Comparison of ENCODE assay signal across 8 mouse cellular contexts in genomic region chr6:57825259-57825715, GRCm38 (mm10). TPM values are rescaled to one million over a fixed set of nuclear protein-coding genes. Genes with fewer than 3 reads are reported as not detected.
DNase-seq lines count a peak whose midpoint lies in the region; ATAC-seq and TF ChIP-seq lines count a peak whose summit lies in the region.

No protein-coding gene starts in this region.

- peak overlapping the region; percentile 81 for H3K4me3 ChIP-seq in heart, embryonic 15.5 days
- peak overlapping the region; percentile 71 for H3K4me3 ChIP-seq in bone marrow, adult 2 months (replicated peaks; ENCODE audit: control insufficient read depth, low read depth, low read length)
- peak overlapping the region; percentile 76 for H3K4me3 ChIP-seq in hindbrain, embryonic 13.5 days
- peak overlapping the region; percentile 89 for H3K4me3 ChIP-seq in midbrain, embryonic 12.5 days

- H3K4me1 ChIP-seq in heart, embryonic 15.5 days (replicated peaks), result peaks cover 3% of the 10 kb centered on the region
- H3K4me1 ChIP-seq in bone marrow, adult 2 months (ENCODE audit: control insufficient read depth, insufficient read depth, low read length), result no peaks in the 10 kb centered on the region; the same call in 1 of the 2 replicates
- peaks cover 22% of the 10 kb centered on the region for H3K4me1 ChIP-seq in hindbrain, embryonic 13.5 days (replicated peaks)
- H3K4me1 ChIP-seq in midbrain, embryonic 12.5 days, result peaks cover 16% of the 10 kb centered on the region

- H3K4me2 ChIP-seq in heart, embryonic 15.5 days, result peak overlapping the region; percentile 70
- peak overlapping the region; percentile 70 for H3K4me2 ChIP-seq in hindbrain, embryonic 13.5 days
- H3K4me2 ChIP-seq in midbrain, embryonic 12.5 days (replicated peaks), result peak overlapping the region; percentile 55

- no peaks in the 10 kb centered on the region for H3K27me3 ChIP-seq in heart, embryonic 15.5 days
- no peaks in the 10 kb centered on the region for H3K27me3 ChIP-seq in hindbrain, embryonic 13.5 days
- no peaks in the 10 kb centered on the region for H3K27me3 ChIP-seq in midbrain, embryonic 12.5 days

- no peak for TF ChIP-seq POLR2A in bone marrow, adult 2 months (IDR thresholded peaks at IDR 0.05; ENCODE audit: borderline replicate concordance, control insufficient read depth, low read depth, low read length)

- intact Hi-C loops in heart, postnatal 36 days (cut with DNase I), result no loop called here

- peak overlapping the region; percentile 79 for H3K9ac ChIP-seq in heart, embryonic 15.5 days
- peak overlapping the region; percentile 96 for H3K9ac ChIP-seq in hindbrain, embryonic 13.5 days
- peak overlapping the region; percentile 96 for H3K9ac ChIP-seq in midbrain, embryonic 12.5 days (replicated peaks)

- TF ChIP-seq CTCF in bone marrow, adult 2 months (IDR thresholded peaks at IDR 0.05; ENCODE audit: control insufficient read depth, insufficient read depth, low read length), result no peak

- no peak for ATAC-seq in heart, embryonic 15.5 days (replicated peaks; ENCODE audit: insufficient number of reproducible peaks, insufficient read depth, low FRiP score, low read depth)
- ATAC-seq in hindbrain, embryonic 13.5 days (ENCODE audit: low FRiP score), result no peak; the same call in 1 of the 2 replicates
- ATAC-seq in midbrain, embryonic 12.5 days (ENCODE audit: low FRiP score, low read depth), result no peak; the same call in 1 of the 2 replicates

- H3K36me3 ChIP-seq in heart, embryonic 15.5 days, result no peaks in the 10 kb centered on the region
- H3K36me3 ChIP-seq in hindbrain, embryonic 13.5 days, result no peaks in the 10 kb centered on the region
- H3K36me3 ChIP-seq in midbrain, embryonic 12.5 days, result no peaks in the 10 kb centered on the region

- WGBS in heart, embryonic 15.5 days, result 10% methylated on average over 5 of the region's 5 CpGs
- 6% methylated on average over 5 of the region's 5 CpGs for WGBS in bone marrow, adult 2 months
- 10% methylated on average over 5 of the region's 5 CpGs for WGBS in hindbrain, embryonic 13.5 days
- WGBS in midbrain, embryonic 12.5 days, result 6% methylated on average over 5 of the region's 5 CpGs

- no peak for DNase-seq in heart, postnatal 36 days
- DNase-seq in thymus, postnatal 0 days (ENCODE audit: low spot score), result no peak
- DNase-seq in layer of hippocampus, postnatal 14 days (ENCODE audit: low spot score in 2 of 2), result no peak
- no peak for DNase-seq in adrenal gland, postnatal 10 days

- no peaks in the 10 kb centered on the region for H3K9me3 ChIP-seq in heart, embryonic 15.5 days (replicated peaks)
- no peaks in the 10 kb centered on the region for H3K9me3 ChIP-seq in hindbrain, embryonic 13.5 days
- no peaks in the 10 kb centered on the region for H3K9me3 ChIP-seq in midbrain, embryonic 12.5 days

- H3K27ac ChIP-seq in heart, embryonic 15.5 days, result peak overlapping the region; percentile 82
- H3K27ac ChIP-seq in bone marrow, adult 2 months (ENCODE audit: control insufficient read depth, insufficient read depth, low read depth, low read length, poor library complexity), result peak overlapping the region; percentile 75
- peak overlapping the region; percentile 97 for H3K27ac ChIP-seq in hindbrain, embryonic 13.5 days
- peak overlapping the region; percentile 93 for H3K27ac ChIP-seq in midbrain, embryonic 12.5 days (replicated peaks)

RNA-seq across cellular contexts. Expression of gene Vopp1, which starts 0.3 kb away (rescaled TPM):
- polyA plus RNA-seq in heart, embryonic 15.5 days (2015; fragmentation: Nextera tagmentation; extraction: Ambion mirVana), result 25.0 and 33.0 TPM in 2 replicates
- 10 to 100 TPM; 18.9 to 20.3 TPM for total RNA-seq in heart, postnatal 36 days (2021)
- 53.6 and 71.9 TPM in 2 replicates for polyA plus RNA-seq in bone marrow, adult 2 months (2011; ENCODE audit: insufficient read depth, insufficient read length, low replicate concordance, missing spikeins)
- 190 and 195 TPM in 2 replicates for polyA plus RNA-seq in hindbrain, embryonic 13.5 days (2015; fragmentation: Nextera tagmentation; extraction: Ambion mirVana)
- polyA plus RNA-seq in midbrain, embryonic 12.5 days (2016; fragmentation: Nextera tagmentation; extraction: Ambion mirVana), result 99.5 and 107 TPM in 2 replicates
- polyA plus RNA-seq in thymus, postnatal 0 days (2015; fragmentation: Nextera tagmentation; extraction: Ambion mirVana), result 24.9 and 25.0 TPM in 2 replicates
- total RNA-seq in layer of hippocampus, postnatal 14 days (2021), result 10 to 100 TPM; 61.7 to 66.7 TPM
- 10 to 100 TPM; 16.7 to 23.0 TPM for total RNA-seq in adrenal gland, postnatal 10 days (2021)

RNA-seq across cellular contexts. Expression of gene Vmn1r21, which starts 24.9 kb away (rescaled TPM):
- polyA plus RNA-seq in heart, embryonic 15.5 days (2015; fragmentation: Nextera tagmentation; extraction: Ambion mirVana), result not detected in 2 replicates
- not detected for total RNA-seq in heart, postnatal 36 days (2021)
- not detected in 2 replicates for polyA plus RNA-seq in bone marrow, adult 2 months (2011; ENCODE audit: insufficient read depth, insufficient read length, low replicate concordance, missing spikeins)
- not detected in 2 replicates for polyA plus RNA-seq in hindbrain, embryonic 13.5 days (2015; fragmentation: Nextera tagmentation; extraction: Ambion mirVana)
- polyA plus RNA-seq in midbrain, embryonic 12.5 days (2016; fragmentation: Nextera tagmentation; extraction: Ambion mirVana), result not detected in 2 replicates
- not detected in 2 replicates for polyA plus RNA-seq in thymus, postnatal 0 days (2015; fragmentation: Nextera tagmentation; extraction: Ambion mirVana)
- not detected for total RNA-seq in layer of hippocampus, postnatal 14 days (2021)
- total RNA-seq in adrenal gland, postnatal 10 days (2021), result not detected
